Mouse (Mus musculus) regulatory T cell (primary cell): ENCODE data around the gene Hoxc6.

Experiments used
- in situ Hi-C: fragments of 300-600 bp; cut with MboI, MseI; formaldehyde crosslinking; loops from one replicate; pipeline ENCODE4 v1.15.1; 2025; ENCODE audit warnings: high pct_unique_total_duplicates

Hoxc6 gene

GRCm38 (mm10) chr15:103011928-103012486 lies 13.9 kb downstream of the Hoxc6 start:
- in situ Hi-C loops, result no loop called here

- in situ Hi-C loops, result no loop called here
Measured at GRCm38 (mm10) chr15:103013238-103013984, 15.4 kb downstream of the Hoxc6 start.

DNA sequence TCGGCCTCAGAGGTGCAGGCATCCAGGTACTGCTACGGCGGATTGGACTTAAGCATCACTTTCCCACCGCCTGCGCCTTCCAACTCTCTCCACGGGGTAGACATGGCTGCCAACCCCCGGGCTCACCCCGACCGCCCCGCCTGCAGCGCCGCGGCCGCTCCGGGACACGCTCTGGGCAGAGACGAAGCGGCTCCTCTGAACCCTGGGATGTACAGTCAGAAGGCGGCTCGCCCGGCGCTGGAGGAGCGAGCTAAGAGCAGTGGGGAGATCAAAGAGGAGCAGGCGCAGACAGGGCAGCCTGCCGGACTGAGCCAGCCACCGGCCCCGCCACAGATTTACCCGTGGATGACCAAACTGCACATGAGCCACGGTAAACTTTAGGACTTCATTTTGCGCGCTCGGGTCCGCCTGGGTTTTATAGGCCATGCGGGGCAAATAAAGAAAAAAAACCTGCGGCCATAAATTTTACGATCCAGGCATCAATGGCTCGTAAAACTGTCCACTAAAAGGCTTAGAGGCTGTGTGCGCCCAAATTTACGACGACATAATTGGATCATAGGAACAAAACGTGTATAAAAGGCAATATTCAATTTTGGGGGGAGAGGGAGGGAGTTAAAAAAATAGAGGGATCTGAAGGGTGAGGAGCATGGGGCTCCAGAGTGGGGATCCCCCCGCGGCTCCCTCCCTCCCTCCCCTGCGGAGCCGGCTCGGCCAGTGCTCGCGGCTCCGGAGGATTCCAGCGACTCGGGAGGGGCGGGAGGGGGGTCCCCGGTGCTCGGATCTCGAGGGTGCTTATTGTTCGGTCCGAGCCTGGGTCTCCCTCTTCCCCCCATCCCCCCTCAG lies 16.3 kb downstream of the Hoxc6 start:
- in situ Hi-C loops, result no loop called here

- in situ Hi-C loops, result no loop called here
Measured at GRCm38 (mm10) chr15:103015009-103015399, 16.9 kb downstream of the Hoxc6 start.

- in situ Hi-C loops, result no loop called here
Measured at GRCm38 (mm10) chr15:103015406-103016166, 17.5 kb downstream of the Hoxc6 start.

GRCm38 (mm10) chr15:103018636-103019035 lies 20.6 kb downstream of the Hoxc6 start, which contains the start of gene Hoxc4:
Gene Hoxc4, plus strand, starts transcription at chr15:103018934.
- in situ Hi-C loops, result no loop called here

GRCm38 (mm10) chr15:103020899-103021418 lies 22.9 kb downstream of the Hoxc6 start:
- in situ Hi-C loops, result no loop called here

DNA sequence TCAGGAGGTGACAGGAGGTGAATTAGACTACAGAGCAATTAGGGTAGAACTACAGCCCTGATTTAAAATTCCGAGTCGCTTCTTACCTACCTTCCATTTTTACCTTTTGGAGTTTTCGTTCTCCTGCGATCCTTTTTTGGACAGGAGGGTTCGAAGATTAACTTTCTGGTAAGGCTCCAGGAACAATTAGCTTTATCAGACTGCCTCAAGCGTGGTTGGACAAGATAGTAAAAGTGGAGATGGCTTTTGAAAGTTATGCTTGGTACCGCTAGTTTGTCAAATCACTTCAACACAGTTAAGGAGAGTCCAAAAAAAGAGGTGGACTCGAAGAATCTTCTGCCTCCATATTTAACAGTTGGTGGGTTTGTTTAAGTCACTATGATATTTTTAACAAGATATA lies 23.5 kb downstream of the Hoxc6 start:
- in situ Hi-C loops, result no loop called here

DNA sequence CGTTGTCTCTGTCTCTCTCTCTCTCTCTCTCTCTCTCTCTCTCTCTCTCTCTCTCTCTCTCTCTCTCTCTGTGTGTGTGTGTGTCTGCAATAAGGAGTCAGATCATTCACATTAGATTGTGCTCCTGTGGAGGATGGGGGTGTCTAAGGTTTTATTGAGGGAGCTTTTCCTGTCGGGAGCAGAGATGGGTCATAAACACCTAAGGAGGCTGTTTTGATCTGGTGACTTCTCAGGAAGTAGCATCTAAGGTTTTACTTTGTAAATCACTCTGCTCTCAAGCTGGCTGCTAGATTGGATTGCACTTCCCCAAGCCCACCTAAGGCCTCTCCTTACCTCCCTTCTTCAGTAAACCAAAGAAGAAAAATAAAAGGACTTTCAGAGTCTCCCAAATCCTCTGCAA lies 26.1 kb downstream of the Hoxc6 start:
- in situ Hi-C loops, result no loop called here

- in situ Hi-C loops, result no loop called here
Measured at GRCm38 (mm10) chr15:103027266-103028235, 29.5 kb downstream of the Hoxc6 start.

DNA sequence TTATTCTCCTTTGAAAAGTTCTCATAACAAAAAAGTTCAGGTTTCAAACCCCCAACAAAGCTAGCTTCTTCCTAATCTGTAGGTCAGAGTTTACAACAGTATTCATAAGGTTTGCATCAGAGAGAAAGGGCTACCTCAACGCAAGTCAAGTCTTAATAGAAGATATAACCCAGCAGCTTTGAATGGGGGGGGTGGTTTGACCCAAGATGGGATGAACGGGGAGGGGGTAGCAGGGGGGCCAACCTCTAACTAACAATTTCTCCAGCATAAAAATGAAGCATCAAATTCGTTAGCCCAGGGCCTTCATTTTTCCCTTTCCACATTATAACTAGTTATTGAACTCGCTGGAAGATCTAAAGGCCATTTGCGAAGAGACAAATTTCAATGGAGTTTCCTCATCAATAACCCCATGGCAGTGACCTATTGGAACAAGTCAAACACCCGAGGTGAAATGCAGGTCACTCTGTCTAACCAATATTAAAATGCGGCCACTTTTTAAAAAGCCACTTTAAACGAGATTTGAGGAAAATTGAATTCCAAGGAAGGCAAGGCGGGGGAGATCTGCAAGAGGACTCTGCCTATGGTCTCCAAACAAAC lies 31.0 kb downstream of the Hoxc6 start:
- in situ Hi-C loops, result no loop called here

- in situ Hi-C loops, result no loop called here
Measured at GRCm38 (mm10) chr15:103030142-103030541, 32.1 kb downstream of the Hoxc6 start.

DNA sequence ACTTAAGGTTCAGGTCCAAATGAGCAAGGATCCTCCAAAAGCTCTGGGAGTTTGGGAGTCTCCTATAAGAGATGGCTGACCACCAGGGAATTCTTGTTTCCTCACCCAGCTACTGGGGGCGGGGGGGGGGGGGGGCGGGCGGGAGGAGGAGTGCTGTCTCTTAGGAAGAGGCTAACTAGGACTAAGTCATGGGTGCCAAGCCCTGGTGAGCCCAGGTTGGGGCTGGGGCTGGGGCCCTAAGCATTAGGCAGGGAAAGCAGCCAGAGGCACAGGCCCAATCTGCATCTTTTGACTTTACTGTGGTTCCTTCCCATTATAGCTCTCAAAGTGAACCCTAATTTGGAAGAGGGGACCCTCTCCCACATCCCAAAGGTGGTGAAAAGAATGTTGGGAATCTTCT lies 34.1 kb downstream of the Hoxc6 start:
- in situ Hi-C loops, result no loop called here

DNA sequence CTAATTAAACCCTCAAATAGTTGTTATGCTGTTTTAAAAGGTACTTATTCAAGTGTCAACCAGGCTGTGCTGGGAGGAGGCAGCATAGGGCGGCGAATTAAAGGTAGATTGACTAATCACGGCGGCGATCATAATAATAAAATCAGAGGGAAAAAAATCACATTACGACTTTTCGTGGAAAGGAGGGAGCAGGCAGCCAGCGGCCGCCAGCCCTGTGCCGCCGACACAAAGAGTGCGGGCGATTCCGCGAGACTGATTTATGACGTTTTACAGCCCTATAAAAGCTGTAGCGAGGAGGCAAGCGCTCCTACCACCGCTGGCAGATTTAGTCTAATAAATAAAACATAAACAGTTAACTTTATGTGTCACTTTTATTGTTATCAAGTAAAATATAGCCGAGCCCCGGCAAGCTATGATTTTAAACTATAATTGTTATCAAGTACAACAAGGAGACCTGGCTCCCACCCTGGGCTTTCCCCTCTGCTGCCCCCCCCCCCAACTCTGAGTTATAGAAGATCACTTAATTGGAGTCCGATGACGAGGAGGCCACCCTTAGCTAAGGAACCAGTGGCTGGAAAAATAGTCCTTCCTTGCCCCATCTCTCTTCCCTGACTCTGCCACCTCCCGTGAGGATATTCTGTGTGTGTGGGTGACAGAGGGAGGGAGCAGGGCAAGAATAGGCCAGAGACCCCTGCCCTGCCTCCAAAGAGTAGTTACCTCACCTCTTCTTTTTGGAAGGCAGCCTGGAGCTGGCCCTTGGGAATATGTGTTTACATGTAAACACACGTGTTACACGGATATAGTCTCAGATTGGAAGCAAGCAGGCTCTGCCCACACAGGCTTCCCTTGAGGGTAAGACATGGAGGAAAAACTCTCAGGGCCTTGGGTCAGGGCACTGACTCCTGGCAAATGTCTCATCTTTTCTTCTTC lies 34.9 kb downstream of the Hoxc6 start:
- in situ Hi-C loops, result no loop called here

DNA sequence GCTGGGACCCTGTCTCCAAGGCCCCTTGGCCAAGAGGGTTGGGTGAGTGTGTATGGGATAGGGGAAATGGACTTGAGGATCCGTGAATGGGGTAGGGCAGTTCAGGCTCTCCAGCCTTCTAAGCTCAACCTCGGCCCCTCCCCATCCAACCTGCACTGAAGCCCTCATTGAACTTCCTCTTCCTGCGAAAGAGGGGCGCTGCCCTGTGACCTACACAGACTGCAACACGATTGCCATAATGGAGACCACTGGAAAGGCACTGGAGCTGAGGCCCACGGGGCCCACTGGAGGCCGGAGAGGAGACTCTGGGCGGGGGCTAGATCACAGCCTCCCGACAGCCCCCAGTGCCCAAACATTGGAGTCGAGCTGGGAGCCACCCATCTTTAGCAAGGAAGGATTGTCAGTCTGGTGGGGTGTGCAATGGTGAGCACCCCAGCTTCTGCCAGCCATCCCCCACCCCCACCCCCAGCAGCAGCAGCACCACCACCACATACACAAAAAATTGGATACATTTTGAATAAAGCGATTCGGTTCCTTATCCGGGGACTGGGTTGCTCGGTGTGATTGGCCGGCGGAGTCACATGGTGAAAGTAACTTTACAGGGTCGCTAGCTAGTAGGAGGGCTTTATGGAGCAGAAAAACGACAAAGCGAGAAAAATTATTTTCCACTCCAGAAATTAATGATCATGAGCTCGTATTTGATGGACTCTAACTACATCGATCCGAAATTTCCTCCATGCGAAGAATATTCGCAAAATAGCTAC lies 36.2 kb downstream of the Hoxc6 start:
- in situ Hi-C loops, result no loop called here

DNA sequence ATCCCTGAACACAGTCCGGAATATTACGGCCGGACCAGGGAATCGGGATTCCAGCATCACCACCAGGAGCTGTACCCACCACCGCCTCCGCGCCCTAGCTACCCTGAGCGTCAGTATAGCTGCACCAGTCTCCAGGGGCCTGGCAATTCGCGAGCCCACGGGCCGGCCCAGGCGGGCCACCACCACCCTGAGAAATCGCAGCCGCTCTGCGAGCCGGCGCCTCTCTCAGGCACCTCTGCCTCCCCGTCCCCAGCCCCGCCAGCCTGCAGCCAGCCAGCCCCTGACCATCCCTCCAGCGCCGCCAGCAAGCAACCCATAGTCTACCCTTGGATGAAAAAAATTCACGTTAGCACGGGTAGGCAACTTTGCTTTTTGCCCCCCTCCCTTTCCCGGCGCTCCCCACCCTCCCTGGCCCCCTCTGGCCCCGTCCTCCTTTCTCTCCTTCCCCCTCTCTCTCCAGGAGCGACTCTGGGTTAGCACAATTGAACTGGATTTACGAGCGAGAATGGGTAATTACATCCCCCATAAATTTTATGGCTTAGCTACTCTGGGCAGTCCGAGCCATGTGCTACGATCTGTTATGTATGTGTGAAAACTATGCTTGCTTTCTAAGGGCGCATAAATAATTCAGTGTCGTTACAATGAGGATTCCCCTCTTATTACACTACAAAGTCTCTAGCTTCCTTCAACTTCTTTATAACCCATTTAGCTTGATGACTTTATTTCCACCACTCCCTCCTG lies 36.9 kb downstream of the Hoxc6 start:
- in situ Hi-C loops, result no loop called here

DNA sequence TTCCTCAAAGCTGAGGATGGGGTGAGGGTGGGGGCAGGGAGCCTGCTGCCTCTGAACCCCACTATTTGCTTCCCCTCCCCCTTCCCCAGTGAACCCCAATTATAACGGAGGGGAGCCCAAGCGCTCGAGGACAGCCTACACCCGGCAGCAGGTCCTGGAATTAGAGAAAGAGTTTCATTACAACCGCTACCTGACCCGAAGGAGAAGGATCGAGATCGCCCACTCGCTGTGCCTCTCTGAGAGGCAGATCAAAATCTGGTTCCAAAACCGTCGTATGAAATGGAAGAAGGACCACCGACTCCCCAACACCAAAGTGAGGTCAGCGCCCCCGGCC lies 37.5 kb downstream of the Hoxc6 start:
- in situ Hi-C loops, result no loop called here

- in situ Hi-C loops, result no loop called here
Measured at GRCm38 (mm10) chr15:103037579-103037978, 39.5 kb downstream of the Hoxc6 start.
